Mouse (Mus musculus) CH12.LX (cell line): ENCODE data around the gene Il12rb1. TPM values are rescaled to one million over a fixed set of nuclear protein-coding genes. Genes with fewer than 3 reads are reported as not detected.

Source experiments
- DNase-seq: peaks from one replicate; pipeline ENCODE4 v3.0.0-alpha.2; 2013; ENCODE audit errors: extremely low read depth
- H3K27ac ChIP-seq: 2 replicates; pipeline ENCODE4 v1.5.1; 2012; ENCODE audit warnings: low read depth, mild to moderate bottlenecking, control low read depth, moderate library complexity; ENCODE audit not compliant: insufficient read depth
- H3K27me3 ChIP-seq: replicated peaks from 2 replicates; pipeline ENCODE3; 2012; ENCODE audit warnings: inconsistent platforms
- H3K36me3 ChIP-seq, 2 experiments: replicated peaks in 1 of 2; 2 replicates each; pipeline versions ENCODE3 to v1.6.1; 2012; ENCODE audit warnings: inconsistent platforms in 1 of 2, low read length in 1 of 2, mild to moderate bottlenecking in 1 of 2, mixed read lengths in 1 of 2, moderate library complexity in 1 of 2; ENCODE audit not compliant: control insufficient read depth in 1 of 2, insufficient read depth in 1 of 2
- H3K4me1 ChIP-seq, 2 experiments: 2 replicates each; pipeline ENCODE4 v1.6.1; 2012; ENCODE audit warnings: inconsistent platforms in 1 of 2, moderate library complexity in 1 of 2; ENCODE audit not compliant: insufficient read depth in 2 of 2, control insufficient read depth in 1 of 2
- H3K4me2 ChIP-seq: 2 replicates; pipeline ENCODE4 v1.6.1; 2012; ENCODE audit warnings: low read depth, mild to moderate bottlenecking, control low read depth; ENCODE audit not compliant: poor library complexity, insufficient read depth, severe bottlenecking
- H3K4me3 ChIP-seq, 3 experiments: fragments of 150-350 bp in 1 of 3; sonication (generic) in 1 of 3; replicated peaks in 1 of 3; 2 replicates each; pipeline versions ENCODE3 to v1.5.1; 2011 to 2012; ENCODE audit warnings: low read depth in 2 of 3, low read length in 2 of 3, mild to moderate bottlenecking in 2 of 3, moderate library complexity in 2 of 3, control low read depth in 1 of 3, improper control_type of control experiment in 1 of 3, inconsistent platforms in 1 of 3, mixed read lengths in 1 of 3; ENCODE audit not compliant: poor library complexity in 1 of 3
- H3K79me2 ChIP-seq: replicated peaks from 2 replicates; pipeline ENCODE4 v1.6.1; 2012; ENCODE audit warnings: mild to moderate bottlenecking, moderate library complexity; ENCODE audit not compliant: control insufficient read depth, poor library complexity, insufficient read depth, severe bottlenecking; ENCODE audit errors: extremely low read depth
- H3K9ac ChIP-seq: 2 replicates; pipeline ENCODE4 v1.6.1; 2012; ENCODE audit warnings: low read depth, mild to moderate bottlenecking, control low read depth, moderate library complexity; ENCODE audit not compliant: insufficient read depth
- H3K9me3 ChIP-seq: replicated peaks from 2 replicates; pipeline ENCODE3; 2012; ENCODE audit warnings: low read length, inconsistent platforms, mixed read lengths
- BHLHE40 ChIP-seq: IDR thresholded peaks from 2 replicates; pipeline ENCODE4 v1.6.1; 2011; ENCODE audit warnings: mild to moderate bottlenecking, low read depth, low read length, improper control_type of control experiment
- CHD1 ChIP-seq: IDR thresholded peaks from 2 replicates; pipeline ENCODE4 v1.6.1; 2012; ENCODE audit warnings: low read depth, low read length, improper control_type of control experiment, inconsistent platforms
- CHD2 ChIP-seq: IDR thresholded peaks from 2 replicates; pipeline ENCODE4 v1.6.1; 2011; ENCODE audit warnings: low read length, improper control_type of control experiment
- CTCF ChIP-seq, 2 experiments: IDR thresholded peaks in 1 of 2; conservative IDR thresholded peaks in 1 of 2; 2 replicates each; pipeline ENCODE4 v1.5.1; 2011 to 2012; ENCODE audit warnings: low read depth in 2 of 2, low read length in 2 of 2, improper control_type of control experiment in 1 of 2, inconsistent platforms in 1 of 2, mild to moderate bottlenecking in 1 of 2, moderate library complexity in 1 of 2
- E2F4 ChIP-seq: IDR thresholded peaks from 2 replicates; pipeline ENCODE4 v1.6.1; 2011; ENCODE audit warnings: low read depth, low read length, improper control_type of control experiment; ENCODE audit not compliant: insufficient replicate concordance
- ETS1 ChIP-seq: conservative IDR thresholded peaks from 2 replicates; pipeline ENCODE4 v1.6.1; 2012; ENCODE audit warnings: low read depth, mild to moderate bottlenecking, inconsistent platforms, low read length, improper control_type of control experiment, moderate library complexity
- GABPA ChIP-seq: IDR thresholded peaks from 2 replicates; pipeline ENCODE4 v1.6.1; 2012; ENCODE audit warnings: low read depth, low read length, improper control_type of control experiment, inconsistent platforms; ENCODE audit not compliant: insufficient replicate concordance
- IRF4 ChIP-seq: IDR thresholded peaks from 2 replicates; pipeline ENCODE4 v1.6.1; 2014; ENCODE audit warnings: low read depth, mild to moderate bottlenecking, inconsistent platforms, low read length, improper control_type of control experiment
- JUN ChIP-seq: IDR thresholded peaks from 2 replicates; pipeline ENCODE4 v1.6.1; 2011; ENCODE audit warnings: low read depth, mild to moderate bottlenecking, low read length, improper control_type of control experiment, moderate library complexity; ENCODE audit not compliant: insufficient read depth
- JUND ChIP-seq: conservative IDR thresholded peaks from 2 replicates; pipeline ENCODE4 v1.6.1; 2011; ENCODE audit warnings: low read depth, low read length, improper control_type of control experiment
- KAT2A ChIP-seq: IDR thresholded peaks from 2 replicates; pipeline ENCODE4 v1.6.1; 2012; ENCODE audit warnings: low read length, improper control_type of control experiment, inconsistent platforms; ENCODE audit not compliant: insufficient replicate concordance
- MAFK ChIP-seq: IDR thresholded peaks from 2 replicates; pipeline ENCODE4 v1.6.1; 2011; ENCODE audit warnings: low read length, improper control_type of control experiment; ENCODE audit not compliant: insufficient replicate concordance
- MAX ChIP-seq: IDR thresholded peaks from 2 replicates; pipeline ENCODE4 v1.6.1; 2011; ENCODE audit warnings: low read length, improper control_type of control experiment
- MAZ ChIP-seq: IDR thresholded peaks from 2 replicates; pipeline ENCODE4 v1.6.1; 2012; ENCODE audit warnings: low read depth, mild to moderate bottlenecking, inconsistent platforms, low read length, improper control_type of control experiment, moderate library complexity
- MXI1 ChIP-seq: IDR thresholded peaks from 2 replicates; pipeline ENCODE4 v1.6.1; 2011; ENCODE audit warnings: mild to moderate bottlenecking, low read depth, low read length, improper control_type of control experiment
- NELFE ChIP-seq: IDR thresholded peaks from 2 replicates; pipeline ENCODE4 v1.6.1; 2011; ENCODE audit warnings: low read depth, low read length, improper control_type of control experiment
- PAX5 ChIP-seq: IDR thresholded peaks from 2 replicates; pipeline ENCODE4 v1.6.1; 2012; ENCODE audit warnings: low read length, inconsistent platforms, mixed read lengths
- POLR2A ChIP-seq: IDR thresholded peaks from 2 replicates; pipeline ENCODE4 v1.6.1; 2011; ENCODE audit warnings: low read depth, mild to moderate bottlenecking, improper control_type of control experiment, low read length
- RAD21 ChIP-seq: IDR thresholded peaks from 2 replicates; pipeline ENCODE4 v1.6.1; 2011; ENCODE audit warnings: low read depth, mild to moderate bottlenecking, low read length, improper control_type of control experiment, moderate library complexity
- RCOR1 ChIP-seq: conservative IDR thresholded peaks from 2 replicates; pipeline ENCODE4 v1.6.1; 2012; ENCODE audit warnings: low read depth, mild to moderate bottlenecking, inconsistent platforms, low read length, improper control_type of control experiment
- SIN3A ChIP-seq: IDR thresholded peaks from 2 replicates; pipeline ENCODE4 v1.6.1; 2012; ENCODE audit warnings: low read length, improper control_type of control experiment, inconsistent platforms
- TBP ChIP-seq: conservative IDR thresholded peaks from 2 replicates; pipeline ENCODE4 v1.6.1; 2011; ENCODE audit warnings: low read depth, low read length, improper control_type of control experiment
- UBTF ChIP-seq: IDR thresholded peaks from 2 replicates; pipeline ENCODE4 v1.6.1; 2012; ENCODE audit warnings: low read depth, mild to moderate bottlenecking, inconsistent platforms, low read length, improper control_type of control experiment, moderate library complexity
- USF2 ChIP-seq: conservative IDR thresholded peaks from 2 replicates; pipeline ENCODE4 v1.6.1; 2011; ENCODE audit warnings: low read depth, low read length, improper control_type of control experiment
- ZC3H11A ChIP-seq: IDR thresholded peaks from 2 replicates; pipeline ENCODE4 v1.6.1; 2012; ENCODE audit warnings: low read depth, mild to moderate bottlenecking, inconsistent platforms, low read length, improper control_type of control experiment
- ZKSCAN1 ChIP-seq: IDR thresholded peaks from 2 replicates; pipeline ENCODE4 v1.6.1; 2012; ENCODE audit warnings: low read depth, inconsistent platforms, low read length, improper control_type of control experiment, borderline replicate concordance
- ZMIZ1 ChIP-seq: IDR thresholded peaks from 2 replicates; pipeline ENCODE4 v1.6.1; 2012; ENCODE audit warnings: low read depth, mild to moderate bottlenecking, inconsistent platforms, low read length, improper control_type of control experiment
- dilution Hi-C: fragments of 300-500 bp; cut with MboI; formaldehyde crosslinking; loops from 2 replicates; pipeline ENCODE4 v1.14.3; 2020; ENCODE audit warnings: low sequenced_read_pairs; ENCODE audit not compliant: extremely low pct_unique_long_range_greater_than_20kb, extremely low pct_ligation_motif_present
- in situ Hi-C: fragments of 300-500 bp; cut with MboI; formaldehyde crosslinking; loops from 3 replicates; pipeline ENCODE4 v1.14.3; 2019; ENCODE audit warnings: low sequenced_read_pairs, low pct_ligation_motif_present, low pct_unique_long_range_greater_than_20kb, mixed read lengths
- polyA plus RNA-seq: library from polyadenylated mRNA; unstranded; fragments of >175 nt; gene quantifications from 2 replicates; pipeline ENCODE4 v1.2.1, GENCODE M21; 2012; ENCODE audit warnings: low read depth; ENCODE audit not compliant: insufficient read length
- total RNA-seq, 2 experiments: library from RNA; depleted of rRNA; stranded (reverse); fragments of 300-350 nt in 1 of 2; fragments of >200 nt in 1 of 2; gene quantifications; 2 replicates each; pipeline ENCODE4 v1.2.3; 2012 to 2014

Il12rb1 gene
- total and polyA plus RNA-seq, 3 experiments = 4.5 to 23.2 (median 12.5) TPM

- dilution Hi-C loops = no loop called here
- peaks cover 7% of the 10 kb centered on the region; the same call in 1 of the 2 replicates for H3K79me2 ChIP-seq
- peak overlapping the region; percentile 67 for H3K9ac ChIP-seq
- no peaks in the 10 kb centered on the region for H3K9me3 ChIP-seq
- H3K36me3 ChIP-seq = peaks cover 42 to 66% of the 10 kb centered on the region in 2 experiments
- peak overlapping the region; percentile 78 for H3K4me2 ChIP-seq
- no peak for DNase-seq
- no peaks in the 10 kb centered on the region for H3K27me3 ChIP-seq
- H3K4me3 ChIP-seq = peak overlapping the region; percentile 84 to 93 (median 92)
- TF ChIP-seq CHD1 (0 out of 2 replicates have a peak, but pooled peaks have one; percentile 33), CHD2 (no peak), RCOR1 (0 out of 2 replicates have a peak, but pooled peaks have one; percentile 14), SIN3A (peak; percentile 29; the same call in 1 of the 2 replicates), BHLHE40 (peak; percentile 77)
- TF ChIP-seq, all 38 proteins: peak for 4
- H3K4me1 ChIP-seq = peaks cover 48 to 63% of the 10 kb centered on the region in 2 experiments
- H3K27ac ChIP-seq = peak overlapping the region; percentile 18
- in situ Hi-C loops = no loop called here
Observed at GRCm38 (mm10) chr8:70775851-70776495, 32.3 kb upstream of the Il12rb1 start.

GRCm38 (mm10) chr8:70776496-70777444 is 31.5 kb upstream of the Il12rb1 start, which contains the start of gene Pik3r2:
Gene Pik3r2 (minus strand): TSS chr8:70776713.
- in situ Hi-C loops = no loop called here
- peak; percentile 4; the same call in 1 of the 2 replicates for TF ChIP-seq NELFE
- TF ChIP-seq TBP = 0 out of 2 replicates have a peak, but pooled peaks have one; percentile 34
- TF ChIP-seq JUND = no peak
- no peak for TF ChIP-seq ZC3H11A
- peak; percentile 99 for TF ChIP-seq CHD2
- peak; percentile 69; the same call in 1 of the 2 replicates for TF ChIP-seq CHD1
- peak; percentile 24; the same call in 1 of the 2 replicates for TF ChIP-seq ETS1
- TF ChIP-seq CTCF (conservative IDR thresholded peaks at IDR 0.05 in 1 of 2, IDR thresholded peaks at IDR 0.05 in 1 of 2; ENCODE audit: low read depth in 2 of 2, low read length in 2 of 2) = no peak
- TF ChIP-seq POLR2A = peak; percentile 83
- TF ChIP-seq MAFK = no peak
- TF ChIP-seq ZMIZ1 = peak; percentile 88; the same call in 1 of the 2 replicates
- no peak for TF ChIP-seq MAZ
- no peak for TF ChIP-seq RCOR1
- TF ChIP-seq KAT2A = peak; percentile 81; the same call in 1 of the 2 replicates
- TF ChIP-seq MAX = peak; percentile 62
- no peak for TF ChIP-seq ZKSCAN1
- no peak for TF ChIP-seq IRF4
- no peak for TF ChIP-seq JUN
- TF ChIP-seq MXI1 = peak; percentile 96
- TF ChIP-seq UBTF = 0 out of 2 replicates have a peak, but pooled peaks have one; percentile 45
- TF ChIP-seq GABPA = no peak
- no peak for TF ChIP-seq E2F4
- peak; percentile 88 for TF ChIP-seq BHLHE40
- TF ChIP-seq RAD21 = no peak
- TF ChIP-seq SIN3A = peak; percentile 100
- TF ChIP-seq PAX5 = no peak
- TF ChIP-seq USF2 = no peak

More at GRCm38 (mm10) chr8:70776496-70777444, 31.5 kb upstream of the Il12rb1 start, which contains the start of gene Pik3r2:
- Histone ChIP-seq H3K4me3 (peak within 1 kb of the TSS; percentile 84 to 93 (median 92)), H3K9me3 (no peaks in the 10 kb centered on the region), H3K9ac (peak within 1 kb of the TSS; percentile 86), H3K36me3 (peaks cover 40 to 66% of the 10 kb centered on the region in 2 experiments), H3K79me2 (peaks cover 7% of the 10 kb centered on the region; the same call in 1 of the 2 replicates), H3K27me3 (no peaks in the 10 kb centered on the region), H3K4me1 (peaks cover 45 to 55% of the 10 kb centered on the region in 2 experiments), H3K4me2 (peak within 1 kb of the TSS; percentile 88), H3K27ac (peak within 1 kb of the TSS; percentile 97)
- peak; percentile 97 for DNase-seq
- dilution Hi-C loops = no loop called here
